Mouse (Mus musculus) regulatory T cell (primary cell): ENCODE results near the gene Sox21.

Source experiments
- in situ Hi-C: fragments of 300-600 bp; cut with MboI, MseI; formaldehyde crosslinking; loops from one replicate; pipeline ENCODE4 v1.15.1; 2025; ENCODE audit warnings: high pct_unique_total_duplicates

The Sox21 gene

DNA sequence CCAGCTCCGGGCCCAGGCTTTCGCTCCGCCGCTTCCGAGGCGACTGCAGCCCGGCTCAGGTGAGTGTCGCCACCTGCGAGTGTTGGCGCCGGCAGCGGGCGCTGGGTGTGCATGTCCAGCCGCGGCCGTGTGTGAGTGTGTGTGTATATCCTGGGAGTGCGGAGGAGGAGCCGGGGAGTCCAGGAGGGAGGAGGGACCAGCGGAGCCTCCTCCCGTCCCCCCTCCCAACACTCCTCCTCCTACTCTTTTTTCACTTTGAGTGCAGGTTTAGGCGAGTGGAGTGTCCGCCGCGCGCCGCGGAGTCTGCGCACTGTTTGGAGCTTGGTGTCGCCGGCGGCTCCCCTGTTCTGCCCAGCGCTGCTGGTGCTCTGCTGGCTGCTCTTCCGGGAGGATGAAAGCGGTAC lies at the start of gene Sox21:
Sox21 (minus strand) TSS at position 145 of the 404 bp plus-strand sequence.
- in situ Hi-C loops: loop anchor here (25.0 kb wide), 1 partner anchor 775 kb away; no protein-coding TSS in a partner anchor

- in situ Hi-C loops: no loop called here
Measured at GRCm38 (mm10) chr14:118286096-118286495, 49.3 kb upstream of the Sox21 start.

DNA sequence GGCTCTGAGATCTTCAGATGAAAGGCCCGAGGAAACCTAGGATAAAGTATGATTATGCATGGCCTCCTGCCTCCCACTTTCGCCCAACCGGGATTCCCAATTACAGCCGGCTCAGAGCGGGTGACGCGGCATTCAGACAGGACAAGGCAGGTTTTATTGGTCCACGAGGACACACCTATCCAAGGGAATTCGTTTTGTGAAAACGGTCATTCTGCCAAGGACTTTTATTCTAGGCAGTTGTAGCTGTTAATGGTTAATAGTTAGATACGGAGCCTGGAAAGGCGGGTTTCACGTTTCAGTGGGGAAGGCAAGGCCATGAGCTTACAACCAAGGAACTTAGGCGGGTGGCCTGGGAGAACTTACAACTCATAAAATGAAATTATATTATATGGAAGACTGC lies 46.1 kb upstream of the Sox21 start:
- in situ Hi-C loops: no loop called here

DNA sequence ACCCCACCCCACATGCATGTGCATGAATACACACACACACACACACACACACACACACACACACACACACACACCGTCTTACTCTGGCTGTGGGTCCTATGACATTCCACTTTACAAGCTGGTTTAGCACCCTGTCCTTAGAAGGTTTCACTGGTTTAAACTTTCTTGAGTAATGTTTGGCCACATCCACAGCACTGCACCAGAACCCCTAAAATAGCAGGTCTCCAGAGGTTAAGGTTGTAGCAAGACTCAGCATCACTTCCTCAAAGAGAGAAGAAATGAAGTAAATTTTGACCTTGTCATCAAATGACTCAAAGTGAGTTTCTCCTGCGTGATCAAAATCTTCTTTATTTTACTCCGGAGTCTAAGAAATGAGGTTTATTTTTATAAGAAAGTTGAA lies 45.4 kb upstream of the Sox21 start:
- in situ Hi-C loops: no loop called here

DNA sequence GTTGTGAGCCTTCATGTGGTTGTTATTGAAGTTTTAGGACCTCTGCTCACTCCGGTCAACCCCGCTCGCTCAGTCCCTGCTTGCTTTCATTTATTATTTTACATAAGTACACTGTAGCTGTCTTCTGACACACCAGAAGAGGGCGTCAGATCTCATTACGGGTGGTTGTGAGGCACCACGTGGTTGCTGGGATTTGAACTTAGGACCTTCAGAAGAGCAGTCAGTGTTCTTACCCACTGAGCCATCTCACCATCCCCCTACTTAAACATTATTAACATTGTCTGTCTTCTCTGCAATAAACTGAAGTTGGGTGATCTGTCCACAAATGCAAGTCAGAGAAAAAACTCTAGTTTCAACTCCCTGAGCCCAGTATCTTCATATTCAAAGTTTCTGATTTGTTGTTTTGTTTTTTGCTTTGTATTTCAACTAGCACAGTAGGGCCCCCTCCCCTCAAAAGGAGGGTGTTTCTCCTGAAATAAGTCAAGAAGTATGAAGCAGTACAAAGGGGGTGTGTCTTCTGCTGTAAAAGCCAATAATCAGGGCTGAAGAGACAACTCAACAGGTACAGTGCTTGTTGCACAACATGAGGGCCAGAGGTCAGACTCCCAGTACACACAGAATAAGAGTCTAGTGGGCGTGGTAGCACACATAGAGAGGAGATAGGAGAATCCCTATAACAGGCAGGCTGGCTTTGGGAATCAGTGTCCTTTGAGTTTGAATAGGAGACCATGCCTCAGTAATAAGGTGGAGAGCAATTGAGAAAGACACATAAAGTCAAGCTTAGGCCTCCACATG lies 41.1 kb upstream of the Sox21 start:
- in situ Hi-C loops: no loop called here

DNA sequence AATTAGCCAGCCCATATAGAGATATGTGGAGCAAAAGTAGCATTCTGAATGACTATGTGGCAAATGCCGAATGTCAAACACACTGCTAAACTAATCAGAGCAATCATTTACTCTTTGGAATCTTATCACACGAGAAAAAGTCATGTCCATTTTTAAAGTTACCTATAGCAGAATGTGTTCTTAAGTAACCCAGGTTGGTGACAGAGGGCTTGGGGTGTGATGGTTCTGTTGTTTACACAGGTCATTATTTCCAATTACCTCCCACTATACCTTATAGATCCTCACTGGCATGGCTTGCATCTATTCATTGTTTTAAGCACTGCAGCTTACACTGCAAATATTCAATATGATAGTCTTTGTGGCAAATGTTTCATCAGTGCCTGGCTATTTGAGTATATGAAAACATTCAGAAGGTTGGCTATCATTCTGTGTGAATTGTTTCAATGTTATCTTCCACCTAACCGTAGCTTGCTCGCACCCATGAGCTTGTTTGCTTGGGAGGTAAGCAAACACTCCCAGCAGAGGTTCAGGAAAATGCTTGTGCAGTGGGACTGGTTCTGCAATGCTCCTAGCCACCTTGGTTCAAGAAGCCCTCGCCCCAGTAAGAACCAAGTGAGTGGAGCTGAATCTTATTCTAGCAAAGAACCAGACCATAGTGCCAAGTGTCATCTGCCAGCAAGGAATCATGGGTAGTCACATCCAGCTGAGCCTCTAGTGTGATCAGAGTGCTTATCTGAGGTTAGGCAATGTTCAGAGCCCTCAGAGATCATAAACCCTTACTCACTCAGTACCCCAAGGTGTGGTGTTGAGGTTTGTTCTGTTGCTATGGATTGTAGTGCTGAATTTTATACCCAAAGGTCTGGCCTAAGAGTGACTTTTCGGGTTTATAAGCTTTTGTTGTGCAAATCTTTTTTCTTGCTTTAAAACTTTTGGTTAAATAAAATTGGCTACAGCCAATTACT lies 36.0 kb upstream of the Sox21 start:
- in situ Hi-C loops: no loop called here

GRCm38 (mm10) chr14:118268849-118269248 lies 32.0 kb upstream of the Sox21 start:
- in situ Hi-C loops: no loop called here

GRCm38 (mm10) chr14:118266660-118267059 lies 29.8 kb upstream of the Sox21 start, which contains the start of gene Gm9376:
Gene Gm9376, plus strand, starts transcription at chr14:118266960.
- in situ Hi-C loops: no loop called here

DNA sequence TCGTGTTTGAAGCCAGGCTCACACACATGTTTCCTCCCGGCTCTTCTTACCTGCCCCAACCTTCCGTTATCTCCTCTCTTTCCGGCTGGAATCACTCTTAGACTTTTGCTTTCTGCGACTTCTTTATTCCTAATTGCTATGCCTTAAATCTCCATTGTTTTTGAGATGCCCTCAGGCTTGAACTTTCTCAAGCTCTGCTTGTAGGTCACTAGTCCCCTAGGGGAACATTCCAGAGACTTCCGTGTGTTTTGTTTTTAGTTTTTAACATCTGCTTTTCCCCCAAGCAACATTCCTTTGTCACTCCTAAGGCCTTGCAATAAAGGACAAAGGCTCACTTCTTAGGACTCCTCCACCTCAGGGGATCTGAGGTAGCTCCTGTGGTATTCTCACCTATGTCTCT lies 16.6 kb upstream of the Sox21 start:
- in situ Hi-C loops: no loop called here

DNA sequence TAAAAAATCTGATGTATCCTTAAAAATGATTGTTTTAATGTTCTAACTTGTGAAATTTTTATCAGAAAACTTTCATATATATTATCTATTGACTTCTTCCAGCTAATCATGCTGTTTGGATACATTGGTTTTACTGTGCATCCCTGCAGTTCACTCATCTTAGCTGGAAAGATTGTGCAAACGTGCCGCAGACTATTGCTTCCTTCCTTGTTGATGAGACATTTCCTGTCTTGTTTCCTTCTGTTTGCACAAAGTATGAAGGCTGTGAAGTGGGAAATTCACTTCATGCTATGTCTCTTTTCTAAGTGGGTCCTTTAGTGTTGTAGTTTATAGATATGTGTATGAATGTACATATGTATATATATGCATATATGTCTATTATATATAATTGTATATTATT lies 4.6 kb upstream of the Sox21 start:
- in situ Hi-C loops: loop anchor here (25.0 kb wide), 1 partner anchor 771 kb away; no protein-coding TSS in a partner anchor

GRCm38 (mm10) chr14:118239351-118239750 lies 2.5 kb upstream of the Sox21 start:
- in situ Hi-C loops: loop anchor here (25.0 kb wide), 1 partner anchor 773 kb away; no protein-coding TSS in a partner anchor

DNA sequence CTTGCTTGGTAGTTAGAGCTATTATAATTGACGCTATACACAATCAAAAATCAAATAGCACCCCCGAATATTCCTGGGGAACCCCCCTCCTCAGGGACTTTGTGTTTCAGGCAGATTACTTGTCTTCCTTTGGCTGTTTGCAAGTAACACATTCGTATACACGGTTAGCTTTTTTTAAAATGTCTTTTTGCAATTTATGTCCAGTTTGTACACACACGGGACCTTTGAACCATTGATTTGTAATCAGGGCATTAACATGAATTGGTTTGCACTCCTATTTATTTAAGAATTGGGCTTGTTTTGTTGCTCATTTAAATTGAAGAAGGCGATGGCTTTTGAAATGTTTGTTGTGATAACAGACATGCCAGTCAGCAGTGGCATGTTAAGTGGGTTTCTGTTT lies 956 bp upstream of the Sox21 start:
- in situ Hi-C loops: loop anchor here (25.0 kb wide), 1 partner anchor 775 kb away; no protein-coding TSS in a partner anchor

DNA sequence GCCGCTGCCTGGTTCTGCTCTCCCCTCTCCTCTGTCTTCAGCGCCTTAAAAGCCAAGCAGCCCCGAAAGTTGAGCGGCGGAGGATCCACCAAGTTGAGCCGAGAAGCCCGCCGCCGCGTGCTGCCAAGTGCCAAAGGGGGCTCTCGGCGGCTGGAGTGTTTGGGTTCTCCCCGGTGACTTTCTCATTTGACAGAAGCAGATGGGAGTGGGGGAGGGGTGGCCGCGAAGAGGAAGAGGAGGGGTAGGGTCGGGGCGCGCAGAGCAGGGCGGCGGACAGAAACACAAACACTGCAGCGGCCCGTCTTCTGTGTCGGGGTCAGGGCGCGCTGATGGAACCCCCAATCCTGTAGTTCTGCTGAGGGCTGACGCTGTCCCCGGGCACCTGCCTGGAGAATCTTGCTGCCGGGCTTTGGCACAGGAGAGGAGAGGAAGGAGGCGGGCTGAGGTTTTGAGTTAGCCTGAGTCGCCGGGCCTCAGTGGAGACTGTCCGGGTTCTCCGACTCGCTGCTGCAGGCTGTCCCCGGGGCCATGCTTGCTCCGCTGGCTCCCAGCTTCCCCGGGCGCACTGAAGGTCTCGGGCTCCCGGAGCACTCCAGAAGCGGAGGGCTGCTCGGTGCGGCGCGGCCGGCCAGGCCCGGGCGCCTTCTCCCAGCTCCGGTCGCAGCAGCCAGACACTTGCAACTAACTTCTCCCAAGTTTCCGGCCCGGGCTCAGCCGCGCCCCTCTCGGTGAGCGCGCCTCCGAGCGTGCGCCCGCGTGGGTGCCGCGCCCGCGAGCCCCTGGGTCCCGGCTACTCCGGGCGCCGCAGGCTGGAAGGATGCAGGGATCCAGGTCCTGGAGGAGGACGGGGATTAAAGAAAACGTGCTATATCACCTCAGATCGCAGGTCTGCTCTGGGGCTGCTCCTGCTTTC lies 601 bp downstream of the Sox21 start:
- in situ Hi-C loops: loop anchor here (25.0 kb wide), 1 partner anchor 776 kb away; no protein-coding TSS in a partner anchor

DNA sequence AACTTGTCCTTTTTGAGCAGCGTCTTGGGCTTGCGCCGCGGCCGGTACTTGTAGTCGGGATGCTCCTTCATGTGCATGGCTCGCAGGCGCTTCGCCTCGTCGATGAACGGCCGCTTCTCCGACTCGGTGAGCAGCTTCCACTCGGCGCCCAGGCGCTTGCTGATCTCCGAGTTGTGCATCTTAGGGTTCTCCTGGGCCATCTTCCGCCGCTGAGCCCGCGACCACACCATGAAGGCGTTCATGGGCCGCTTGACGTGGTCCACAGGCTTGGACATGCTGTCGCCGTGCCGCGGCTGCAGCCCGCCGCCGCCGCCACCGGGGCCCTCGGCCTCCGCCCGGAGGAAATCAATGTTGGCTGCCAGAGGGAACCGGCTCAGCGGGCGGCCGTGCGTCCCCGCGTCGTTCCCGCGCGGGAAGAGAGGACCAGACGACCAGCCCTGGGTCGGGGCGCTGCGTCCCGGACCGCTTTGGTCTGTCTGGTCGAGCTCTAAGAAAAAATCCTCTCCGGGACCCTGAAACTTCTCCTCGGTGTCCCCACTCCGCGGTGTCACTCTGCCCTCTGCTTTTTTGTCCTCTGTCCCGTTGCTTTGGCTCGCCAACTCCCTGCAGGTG lies 1.4 kb downstream of the Sox21 start:
- in situ Hi-C loops: loop anchor here (25.0 kb wide), 1 partner anchor 777 kb away; no protein-coding TSS in a partner anchor

DNA sequence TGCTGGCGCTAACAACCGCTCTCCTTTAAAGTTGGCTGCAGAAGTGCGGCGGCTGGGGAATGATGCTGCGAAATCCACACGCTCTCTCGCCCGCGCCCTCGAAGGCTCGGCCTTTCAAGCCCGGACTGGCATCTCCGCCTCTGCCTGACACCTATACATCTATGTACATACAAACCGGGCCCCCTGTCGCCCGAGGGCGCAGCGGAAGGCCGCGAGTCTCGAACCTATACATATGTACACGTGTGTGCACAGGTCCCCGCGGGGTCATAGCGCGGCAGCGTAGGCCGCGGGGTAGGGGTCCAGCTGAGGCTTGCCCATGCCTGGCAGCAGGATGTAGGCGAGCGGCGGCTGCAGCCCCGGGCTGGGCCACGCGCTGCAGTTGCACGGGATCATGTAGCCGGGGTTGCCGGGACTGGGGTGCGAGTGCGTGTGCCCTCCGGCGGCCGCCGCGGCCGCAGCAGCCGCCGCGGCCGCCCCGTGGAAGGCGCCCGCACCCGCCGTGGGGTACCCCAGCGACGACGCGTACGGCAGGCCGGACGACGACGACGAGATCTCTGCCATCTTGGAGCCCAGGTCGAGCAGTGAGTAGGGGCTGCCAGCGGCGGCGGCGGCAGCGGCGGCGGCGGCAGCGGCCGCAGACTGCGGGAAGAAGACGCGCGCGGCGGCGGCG lies 2.2 kb downstream of the Sox21 start:
- in situ Hi-C loops: loop anchor here (25.0 kb wide), 1 partner anchor 778 kb away; no protein-coding TSS in a partner anchor

DNA sequence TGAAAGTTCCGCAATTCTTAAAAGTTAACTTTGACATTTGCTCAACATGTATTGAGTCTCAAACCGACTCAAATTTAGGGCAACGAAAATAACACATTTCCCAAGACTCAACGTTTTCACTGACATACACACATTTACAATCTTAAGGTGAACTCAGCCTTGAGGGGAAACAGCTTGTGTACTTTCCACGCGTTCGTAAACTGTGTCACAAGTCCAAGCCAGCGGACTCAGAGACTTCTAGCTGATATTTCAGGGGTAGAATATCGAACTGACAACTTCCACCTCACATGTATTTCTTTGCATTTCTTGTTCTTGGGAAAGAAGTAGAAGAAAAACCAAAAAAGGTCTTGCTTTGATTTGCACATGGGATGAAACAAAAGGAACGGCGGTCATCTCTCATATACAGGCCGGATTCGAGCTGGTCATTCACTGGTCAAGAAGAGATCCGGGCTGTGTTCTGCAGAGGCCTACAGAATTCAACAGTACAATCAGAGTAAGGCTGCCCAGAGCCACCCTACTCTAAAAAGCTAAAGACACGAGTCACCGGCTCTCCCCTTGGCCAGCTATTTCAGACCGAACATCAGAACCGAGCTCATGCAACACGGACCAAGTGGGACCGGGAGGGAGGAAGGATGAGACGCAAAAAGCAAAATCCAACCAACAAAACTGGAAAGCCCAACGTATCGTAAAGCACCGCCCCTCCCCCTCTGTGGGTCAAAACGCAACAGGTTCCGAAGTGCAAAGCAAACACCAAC lies 2.9 kb downstream of the Sox21 start:
- in situ Hi-C loops: loop anchor here (25.0 kb wide), 1 partner anchor 778 kb away; no protein-coding TSS in a partner anchor

DNA sequence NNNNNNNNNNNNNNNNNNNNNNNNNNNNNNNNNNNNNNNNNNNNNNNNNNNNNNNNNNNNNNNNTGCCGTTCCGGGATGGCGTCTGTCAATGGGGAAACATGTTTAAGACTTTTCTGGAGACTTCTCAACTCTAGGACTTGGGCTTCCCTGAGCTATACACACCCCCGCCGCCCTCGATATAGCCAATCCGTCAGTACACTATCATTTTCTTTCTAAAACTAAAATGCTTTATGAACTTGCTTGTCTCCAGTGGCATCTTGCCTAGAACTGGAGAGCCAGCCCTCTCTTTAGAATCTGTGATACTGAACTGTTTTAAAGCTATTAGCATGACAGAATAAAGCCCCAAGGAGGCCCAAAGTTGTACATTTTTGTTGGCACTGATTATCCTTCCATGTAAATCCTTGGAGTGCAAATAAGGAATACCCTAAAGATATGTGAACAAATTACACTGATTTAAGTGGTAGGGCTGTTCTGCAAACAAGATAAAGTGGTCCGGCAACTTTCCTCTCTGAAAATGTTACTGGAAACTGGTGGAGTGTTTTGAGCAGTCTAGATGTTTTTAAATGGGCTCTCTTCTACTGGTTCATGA lies 4.4 kb downstream of the Sox21 start:
- in situ Hi-C loops: loop anchor here (25.0 kb wide), 1 partner anchor 780 kb away; no protein-coding TSS in a partner anchor

DNA sequence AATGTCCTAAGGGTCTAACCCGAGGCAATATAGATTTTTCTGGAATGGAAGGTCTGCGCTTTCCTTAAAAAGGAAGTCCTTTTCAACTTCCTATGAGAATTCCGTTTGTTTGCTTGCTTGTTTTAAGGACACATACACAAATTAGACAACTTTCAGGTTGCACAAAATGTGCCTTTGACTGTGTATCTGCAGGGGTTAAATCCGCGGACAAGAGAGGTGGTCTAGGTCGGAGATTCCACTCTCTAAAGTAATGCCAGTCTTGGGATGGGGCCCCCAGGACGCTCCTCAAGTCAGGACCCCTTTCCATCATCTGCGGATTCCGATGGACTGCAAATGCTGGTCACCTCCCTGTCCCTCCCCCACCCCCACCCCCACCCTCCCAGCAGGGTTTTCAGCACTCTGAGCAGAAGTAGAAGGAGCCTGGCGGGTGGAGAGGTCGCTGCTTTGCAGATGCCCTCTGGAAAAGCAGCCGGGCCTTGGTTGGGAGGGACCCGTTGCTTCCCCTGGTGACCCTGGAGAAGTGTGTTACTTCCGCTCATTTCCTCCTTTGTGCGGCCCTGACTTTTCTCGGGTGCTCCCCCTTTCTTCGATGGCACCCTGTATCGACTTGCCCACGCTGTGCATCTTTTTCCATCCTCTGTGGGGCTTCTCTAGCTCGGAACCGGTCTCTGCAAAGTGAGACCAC lies 10.2 kb downstream of the Sox21 start:
- in situ Hi-C loops: loop anchor here (25.0 kb wide), 1 partner anchor 786 kb away; no protein-coding TSS in a partner anchor
